Mouse (Mus musculus) hematopoietic multipotent progenitor cell, adult 10-12 weeks (in vitro differentiated cells): Measurements from ENCODE around the gene Marco. TPM values are rescaled to one million over a fixed set of nuclear protein-coding genes. Genes with fewer than 3 reads are reported as not detected.

Experiments
- polyA plus RNA-seq: library from polyadenylated mRNA; stranded (reverse); fragments of >175 nt; gene quantifications from 2 replicates; pipeline ENCODE4 v1.2.3, GENCODE M21; 2012; ENCODE audit warnings: low replicate concordance

Gene Marco
- polyA plus RNA-seq: 6.9 and 8.2 TPM in 2 replicates

GRCm38 (mm10) chr1:120504924-120505323 is at the start of gene Marco:
Gene Marco, minus strand, starts transcription at chr1:120505024.

Other genes starting within 250 kb of the Marco start
- 7.8 and 39.2 TPM in 2 replicates for gene Steap3, start 232.3 kb downstream of the Marco start, polyA plus RNA-seq
- gene C1ql2, start 164.4 kb downstream of the Marco start, polyA plus RNA-seq: not detected in 2 replicates
- not detected in 2 replicates for gene En1, start 97.4 kb upstream of the Marco start, polyA plus RNA-seq